Mouse (Mus musculus) heart, embryonic 16.5 days (tissue): ENCODE results near the gene Yme1l1. TPM values are rescaled to one million over a fixed set of nuclear protein-coding genes. Genes with fewer than 3 reads are reported as not detected.

Experiments
- ATAC-seq: fragments of 200-750 bp; cut with Nextera tagmentation; replicated peaks from 2 replicates; pipeline ENCODE4 v1.8.0; 2017; ENCODE audit warnings: moderate number of reproducible peaks; ENCODE audit not compliant: insufficient read depth, low FRiP score; ENCODE audit errors: extremely low read depth
- H3K27ac ChIP-seq: fragments of 300-500 bp; sonication (generic); 2 replicates; pipeline ENCODE4 v1.5.1; 2014; ENCODE audit warnings: mild to moderate bottlenecking, low read length, control low read depth, moderate library complexity
- H3K27me3 ChIP-seq: fragments of 300-500 bp; sonication (generic); 2 replicates; pipeline ENCODE4 v1.6.1; 2014; ENCODE audit warnings: low read length, mixed read lengths; ENCODE audit not compliant: control insufficient read depth, insufficient read depth
- H3K36me3 ChIP-seq: fragments of 300-500 bp; sonication (generic); 2 replicates; pipeline ENCODE4 v1.6.1; 2014; ENCODE audit not compliant: control insufficient read depth, insufficient read depth
- H3K4me1 ChIP-seq: fragments of 300-500 bp; sonication (generic); 2 replicates; pipeline ENCODE4 v1.6.1; 2014; ENCODE audit warnings: low read length, mixed read lengths; ENCODE audit not compliant: control insufficient read depth, insufficient read depth
- H3K4me2 ChIP-seq: fragments of 300-500 bp; sonication (generic); 2 replicates; pipeline ENCODE4 v1.6.1; 2014; ENCODE audit warnings: low read depth, mild to moderate bottlenecking, control low read depth, low read length
- H3K4me3 ChIP-seq: fragments of 300-500 bp; sonication (generic); 2 replicates; pipeline ENCODE4 v1.5.1; 2014; ENCODE audit warnings: mild to moderate bottlenecking, control low read depth, low read length
- H3K9ac ChIP-seq: fragments of 300-500 bp; sonication (generic); 2 replicates; pipeline ENCODE4 v1.6.1; 2014; ENCODE audit warnings: low read length, control low read depth
- H3K9me3 ChIP-seq: fragments of 300-500 bp; sonication (generic); replicated peaks from 2 replicates; pipeline ENCODE4 v1.6.1; 2016; ENCODE audit warnings: low read length; ENCODE audit not compliant: control insufficient read depth
- WGBS: fragments of 180-500 bp; shearing (Covaris S2); extraction: QIAGEN DNeasy Blood & Tissue Kit; methylation state at CpG from one replicate; pipeline ENCODE4 v1.1.7; 2014; 5-methylcytosine and 5-hydroxymethylcytosine counted together
- polyA plus RNA-seq: library from polyadenylated mRNA; unstranded; fragments of >200 nt; fragmentation: Nextera tagmentation; extraction: Ambion mirVana; gene quantifications from 2 replicates; pipeline ENCODE4 v1.2.1, GENCODE M21; 2015

Yme1l1 gene
- polyA plus RNA-seq: 43.9 and 48.5 TPM in 2 replicates

DNA sequence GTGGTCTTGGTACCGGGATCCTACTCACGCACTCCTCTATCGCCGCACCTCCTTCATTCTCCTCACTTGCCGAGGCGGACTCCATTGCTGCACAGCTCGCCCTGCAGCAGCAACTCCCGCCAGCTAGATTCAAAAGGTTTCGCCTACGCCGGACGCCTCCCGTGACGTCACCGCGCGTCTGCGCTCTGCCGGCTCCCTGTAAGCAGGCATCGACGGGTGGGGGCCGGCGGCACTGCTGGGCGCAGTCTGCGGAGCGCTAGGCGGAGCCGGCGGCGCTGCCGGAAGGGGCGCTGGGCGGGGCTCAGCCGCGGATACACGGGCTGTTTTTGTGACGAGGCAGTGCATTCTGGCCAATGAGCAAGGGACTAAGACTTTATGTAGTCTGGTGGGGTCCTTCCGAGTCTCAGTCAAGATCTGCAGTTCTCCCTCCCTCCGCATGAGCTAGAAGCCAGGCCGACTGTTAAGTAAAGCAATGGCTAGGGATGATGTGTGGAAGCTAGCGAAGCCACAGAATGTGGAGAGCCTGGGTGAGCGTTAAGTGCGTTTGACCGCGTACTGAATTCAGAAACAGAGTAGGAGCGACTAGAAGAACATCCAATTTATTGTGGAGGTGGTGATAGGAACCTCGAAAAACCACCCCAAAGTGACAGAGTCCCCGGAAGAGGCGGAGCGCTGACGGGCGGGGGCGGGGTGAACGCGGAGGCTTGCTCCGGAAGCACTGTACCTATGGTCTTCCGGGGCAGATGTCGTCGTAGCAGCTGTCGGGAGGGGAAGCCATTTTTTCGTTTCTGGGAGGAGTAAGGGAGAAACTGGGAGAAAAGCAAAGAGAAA lies at the start of gene Yme1l1, which contains the start of gene Mastl:
Gene Yme1l1 (plus strand): TSS at position 593 of the 831 bp plus-strand sequence.
Gene Mastl (minus strand): TSS at position 248 of the 831 bp plus-strand sequence.
- Histone ChIP-seq H3K27ac (peak within 1 kb of the TSS; percentile 100), H3K4me3 (peak within 1 kb of the TSS; percentile 82), H3K27me3 (no peaks in the 10 kb centered on the region), H3K4me2 (peak within 1 kb of the TSS; percentile 90), H3K4me1 (peaks cover 21% of the 10 kb centered on the region), H3K9ac (peak within 1 kb of the TSS; percentile 85), H3K9me3 (no peaks in the 10 kb centered on the region), H3K36me3 (0 out of 2 replicates have a peak, but pooled peaks cover under 1% of the 10 kb centered on the region)
- under 1% methylated on average over 61 of the region's 61 CpGs for whole genome bisulfite sequencing
- peak; percentile 99 for ATAC-seq

DNA sequence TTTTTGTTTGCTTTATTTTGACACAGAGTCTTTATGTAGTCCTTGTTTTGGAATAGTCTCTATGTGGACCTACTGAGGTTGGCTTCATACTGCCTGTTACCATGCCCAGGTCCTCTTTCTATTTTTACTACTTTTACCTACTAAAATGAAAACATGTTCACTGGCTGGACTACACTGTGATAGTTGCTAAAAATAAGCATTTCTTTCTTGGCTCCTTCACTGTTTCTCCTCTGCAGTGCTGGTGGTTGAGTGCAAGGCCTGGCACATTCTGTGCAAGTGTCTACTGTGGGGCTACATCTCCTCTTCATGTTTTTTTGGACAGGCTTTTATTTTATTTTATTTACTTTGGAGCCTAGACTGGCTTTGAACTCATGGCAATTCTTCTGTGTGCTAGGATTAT lies 36.6 kb upstream of the Yme1l1 start:
- Histone ChIP-seq H3K36me3 (peaks cover 16% of the 10 kb centered on the region), H3K9me3 (no peaks in the 10 kb centered on the region), H3K27me3 (no peaks in the 10 kb centered on the region), H3K4me3 (no peak overlapping the region), H3K4me1 (0 out of 2 replicates have a peak, but pooled peaks cover 2% of the 10 kb centered on the region), H3K9ac (no peak overlapping the region), H3K4me2 (no peak overlapping the region), H3K27ac (no peak overlapping the region)
- no peak for ATAC-seq

DNA sequence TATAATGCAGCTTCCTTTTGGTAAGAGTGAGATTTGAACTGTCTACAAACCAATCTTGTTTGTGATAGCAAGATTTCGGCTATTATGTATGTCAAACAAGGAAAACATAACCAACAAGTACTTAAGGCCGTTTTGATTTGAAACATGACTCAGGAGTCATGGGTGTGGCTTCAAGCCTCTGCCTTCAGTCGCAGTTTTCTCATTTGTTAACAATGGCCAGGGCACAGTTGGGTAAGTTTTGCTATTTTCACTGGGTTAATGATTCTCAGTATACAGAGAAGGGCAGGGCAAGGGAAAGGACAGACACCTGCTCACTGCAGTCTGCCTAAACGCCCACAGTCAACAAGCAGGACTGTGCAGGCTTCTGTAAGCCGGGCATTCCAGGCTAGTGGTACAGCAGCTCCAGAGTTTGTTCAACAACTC lies 959 bp upstream of the Yme1l1 start:
- Histone ChIP-seq H3K4me2 (peak overlapping the region; percentile 90), H3K9ac (peak overlapping the region; percentile 85), H3K27ac (peak overlapping the region; percentile 100), H3K4me1 (peaks cover 21% of the 10 kb centered on the region), H3K9me3 (no peaks in the 10 kb centered on the region), H3K4me3 (peak overlapping the region; percentile 82), H3K27me3 (no peaks in the 10 kb centered on the region), H3K36me3 (no peaks in the 10 kb centered on the region; the same call in 1 of the 2 replicates)
- ATAC-seq: no peak
- 2% methylated on average over 5 of the region's 5 CpGs for WGBS

DNA sequence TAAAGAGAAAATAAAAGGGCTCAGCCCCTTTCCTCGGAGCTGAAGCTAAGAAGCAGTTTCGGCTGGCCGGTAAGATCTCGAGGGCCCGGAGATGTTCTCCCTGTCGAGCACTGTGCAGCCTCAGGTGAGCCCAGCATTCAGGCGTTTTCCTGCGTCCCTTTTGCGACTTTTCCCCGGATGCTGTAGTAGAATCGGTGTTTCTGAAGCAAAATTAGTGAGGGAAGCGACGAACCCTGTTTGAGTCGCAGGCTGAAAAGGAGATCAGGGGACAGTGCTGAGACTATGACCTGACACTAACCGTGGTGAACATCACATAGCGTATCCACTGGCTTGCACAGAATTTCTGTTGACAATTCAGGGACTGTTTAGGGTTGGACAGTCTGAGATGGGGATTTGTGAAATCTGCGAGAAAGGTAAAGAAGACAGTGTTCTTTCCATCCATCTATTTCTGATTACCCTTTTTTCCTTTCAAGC lies 476 bp downstream of the Yme1l1 start:
- H3K9me3 ChIP-seq: no peaks in the 10 kb centered on the region
- peak overlapping the region; percentile 85 for H3K9ac ChIP-seq
- peak overlapping the region; percentile 54 for H3K4me2 ChIP-seq
- 0 out of 2 replicates have a peak, but pooled peaks have one; percentile 1 for ATAC-seq
- H3K36me3 ChIP-seq: 0 out of 2 replicates have a peak, but pooled peaks cover 2% of the 10 kb centered on the region
- peak overlapping the region; percentile 100 for H3K27ac ChIP-seq
- WGBS: 0% methylated on average over 17 of the region's 17 CpGs
- peaks cover 21% of the 10 kb centered on the region for H3K4me1 ChIP-seq
- H3K4me3 ChIP-seq: peak overlapping the region; percentile 82
- H3K27me3 ChIP-seq: no peaks in the 10 kb centered on the region

DNA sequence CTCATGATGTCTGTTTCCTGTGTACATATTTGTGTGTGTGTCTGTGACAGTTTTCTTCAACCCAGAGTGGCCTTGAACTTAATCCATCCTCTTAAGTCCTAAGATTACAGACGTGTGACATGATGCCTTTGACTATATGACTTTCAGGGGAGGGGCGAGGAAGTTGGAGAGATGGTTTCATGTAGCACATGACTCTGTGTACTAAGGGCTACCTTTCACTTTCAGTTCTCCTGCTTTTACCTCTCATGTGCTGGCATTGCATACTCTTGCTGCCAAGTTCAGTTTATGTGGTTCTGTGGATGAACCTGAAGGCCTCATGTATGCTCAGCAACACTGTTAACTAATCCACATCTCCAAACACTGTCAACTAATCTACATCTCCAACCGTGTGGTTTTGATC lies 16.1 kb downstream of the Yme1l1 start:
- Histone ChIP-seq H3K27me3 (no peaks in the 10 kb centered on the region), H3K27ac (no peak overlapping the region), H3K9me3 (no peaks in the 10 kb centered on the region), H3K36me3 (peaks cover 46% of the 10 kb centered on the region), H3K9ac (no peak overlapping the region), H3K4me1 (no peaks in the 10 kb centered on the region), H3K4me3 (no peak overlapping the region), H3K4me2 (no peak overlapping the region)
- WGBS: 66% methylated on average over 3 of the region's 3 CpGs
- no peak for ATAC-seq

DNA sequence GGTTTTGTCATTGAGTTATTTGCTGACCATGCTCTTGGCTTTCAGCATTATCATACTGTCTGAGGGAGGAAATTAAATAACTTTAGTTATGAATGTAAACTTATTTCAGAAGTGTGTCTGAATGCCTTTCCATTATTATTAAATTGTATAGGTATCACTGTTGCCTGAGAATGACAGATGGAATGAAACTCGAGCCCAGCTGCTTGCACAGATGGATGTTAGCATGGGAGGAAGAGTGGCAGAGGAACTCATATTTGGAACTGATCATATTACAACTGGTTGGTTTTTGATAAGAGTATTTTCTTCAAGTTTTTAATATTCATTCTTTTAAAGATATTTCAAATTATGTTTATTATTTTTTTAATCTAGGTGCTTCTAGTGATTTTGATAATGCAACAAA lies 38.2 kb downstream of the Yme1l1 start:
- Histone ChIP-seq H3K4me3 (no peak overlapping the region), H3K27ac (no peak overlapping the region), H3K4me1 (no peaks in the 10 kb centered on the region), H3K27me3 (no peaks in the 10 kb centered on the region), H3K36me3 (peaks cover 39% of the 10 kb centered on the region), H3K9ac (no peak overlapping the region), H3K9me3 (no peaks in the 10 kb centered on the region), H3K4me2 (no peak overlapping the region)
- 76% methylated on average over 1 of the region's 1 CpGs for WGBS
- no peak for ATAC-seq

DNA sequence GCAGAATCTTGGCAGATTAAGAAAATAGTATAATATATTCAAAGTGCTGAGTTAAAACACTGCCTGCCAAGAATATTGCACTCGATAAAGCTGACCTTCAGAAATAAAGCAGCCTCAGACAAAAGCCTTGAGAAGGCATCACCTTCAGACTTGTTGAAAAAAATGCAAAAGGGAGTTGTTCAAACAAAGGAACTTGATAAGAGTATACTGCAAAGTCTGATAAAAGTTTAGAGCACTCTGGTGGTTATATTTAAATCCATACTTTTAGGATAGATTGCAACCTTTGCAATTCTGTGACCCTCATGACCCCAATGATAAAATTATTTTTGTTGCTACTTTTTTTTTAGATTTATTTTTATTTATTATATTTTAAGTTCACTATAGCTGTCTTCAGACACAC lies 44.9 kb downstream of the Yme1l1 start:
- WGBS: 59% methylated on average over 1 of the region's 1 CpGs
- H3K27ac ChIP-seq: no peak overlapping the region
- H3K27me3 ChIP-seq: no peaks in the 10 kb centered on the region
- no peak overlapping the region for H3K9ac ChIP-seq
- H3K9me3 ChIP-seq: no peaks in the 10 kb centered on the region
- H3K4me3 ChIP-seq: no peak overlapping the region
- no peak overlapping the region for H3K4me2 ChIP-seq
- no peaks in the 10 kb centered on the region for H3K4me1 ChIP-seq
- peaks cover 13% of the 10 kb centered on the region for H3K36me3 ChIP-seq
- ATAC-seq: no peak

DNA sequence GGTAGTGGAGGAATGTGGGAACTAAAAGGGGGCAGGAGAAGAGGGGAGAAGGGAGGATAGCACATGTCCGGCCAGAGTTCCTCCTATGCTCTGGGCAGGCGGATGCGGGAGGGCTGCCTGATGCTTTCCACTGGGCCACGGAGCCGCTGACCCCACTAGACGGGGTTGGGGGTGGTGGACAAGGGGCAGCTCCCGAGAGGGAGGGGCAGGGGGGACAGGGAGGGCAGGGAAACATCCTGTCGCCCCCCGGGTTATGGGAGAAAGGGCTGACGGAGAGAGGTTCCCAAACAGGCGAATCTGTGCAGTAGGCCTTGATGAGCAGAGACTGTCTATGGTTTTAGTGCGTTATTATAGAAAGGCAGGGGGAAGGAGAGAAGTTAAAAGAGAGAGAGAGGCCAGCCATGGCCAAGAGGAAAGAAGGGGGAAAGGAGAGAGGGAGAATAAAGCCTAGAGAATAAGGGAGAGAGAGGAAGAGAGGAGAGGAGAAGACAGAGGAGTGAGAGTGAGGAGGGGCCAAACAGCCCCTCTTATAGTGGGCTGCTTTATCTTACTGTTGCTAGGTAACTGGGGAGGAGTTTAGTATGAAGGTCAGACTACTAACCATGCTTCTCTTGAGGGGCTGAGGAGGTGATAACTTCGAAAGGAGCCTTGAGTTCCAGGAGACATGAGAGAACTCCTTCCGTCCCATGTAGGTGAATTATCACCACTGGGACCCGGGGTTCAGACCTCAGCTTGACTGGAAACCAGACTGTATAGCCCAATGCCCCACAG lies 46.9 kb downstream of the Yme1l1 start:
- no peak overlapping the region for H3K4me2 ChIP-seq
- H3K4me3 ChIP-seq: no peak overlapping the region
- H3K9me3 ChIP-seq: no peaks in the 10 kb centered on the region
- H3K36me3 ChIP-seq: peaks cover 10% of the 10 kb centered on the region
- ATAC-seq: no peak
- 42% methylated on average over 15 of the region's 15 CpGs for WGBS
- H3K27ac ChIP-seq: no peak overlapping the region
- H3K4me1 ChIP-seq: no peaks in the 10 kb centered on the region
- no peaks in the 10 kb centered on the region for H3K27me3 ChIP-seq
- no peak overlapping the region for H3K9ac ChIP-seq
